Mouse (Mus musculus) E14TG2a.4 (cell line): ENCODE data around the gene Ambra1.

Experiments
- CTCF ChIP-seq: conservative IDR thresholded peaks from 2 replicates; pipeline ENCODE4 v1.5.1; 2014; ENCODE audit warnings: low read length
- NANOG ChIP-seq: IDR thresholded peaks from 2 replicates; pipeline ENCODE4 v1.6.1; 2014; ENCODE audit warnings: borderline replicate concordance, low read length, mixed read lengths
- POU5F1 ChIP-seq: IDR thresholded peaks from 2 replicates; pipeline ENCODE4 v1.6.1; 2014; ENCODE audit warnings: low read length, borderline replicate concordance

DNA sequence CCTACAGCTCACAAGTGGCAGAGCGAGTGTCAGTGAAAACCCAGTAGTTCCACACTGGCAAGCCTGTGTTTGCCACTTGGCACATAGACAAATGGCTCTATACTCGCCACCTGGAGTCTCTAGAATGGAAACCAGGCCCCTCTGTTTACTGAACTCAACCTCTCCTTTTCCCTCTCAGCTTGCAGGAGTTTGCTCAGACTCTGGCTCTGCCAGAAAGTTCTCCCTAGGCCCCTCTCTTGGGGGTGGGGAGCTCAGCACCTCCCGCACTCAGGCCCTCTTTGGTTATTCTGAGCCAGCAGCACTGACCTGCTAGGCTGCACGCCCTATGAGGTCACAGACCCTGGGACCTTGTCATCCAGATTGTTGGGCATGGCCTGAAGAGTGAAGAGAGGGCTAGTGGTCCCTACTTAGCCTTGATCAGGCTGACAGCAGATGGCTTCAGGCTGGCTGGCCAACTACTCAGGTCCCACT, 225.2 kb downstream of the Ambra1 start:
- TF ChIP-seq CTCF (no peak), NANOG (no peak), POU5F1 (no peak)
